Mouse (Mus musculus) kidney, postnatal 10 days (tissue): ENCODE results near the gene D11Wsu47e.
A peak's percentile ranks its signal among the peaks of the same experiment; 100 is the strongest.

Source experiments
- DNase-seq: peaks from one replicate; pipeline ENCODE4 v3.0.0; 2021; ENCODE audit warnings: mixed read lengths

D11Wsu47e gene

DNA sequence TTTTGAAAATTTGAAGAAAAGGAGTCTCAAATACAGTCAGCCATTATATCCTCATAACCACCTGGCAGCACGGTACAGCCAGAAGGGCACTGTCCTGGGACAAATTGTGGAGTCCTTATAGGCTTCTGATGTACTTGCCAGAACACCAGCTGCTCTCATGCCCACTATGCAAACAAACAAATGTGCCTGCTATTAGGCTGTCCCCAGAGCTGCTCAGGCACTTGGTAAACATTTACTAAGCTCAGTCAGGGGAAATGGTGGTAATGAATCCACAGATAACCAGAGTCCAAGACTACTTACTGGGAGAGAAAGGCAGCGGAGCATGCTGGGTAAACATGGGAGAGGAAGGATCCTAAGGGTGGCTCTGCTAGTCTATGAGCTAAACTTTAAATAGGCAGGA, 17.1 kb upstream of the D11Wsu47e start:
- peak; percentile 48 for DNase-seq

DNA sequence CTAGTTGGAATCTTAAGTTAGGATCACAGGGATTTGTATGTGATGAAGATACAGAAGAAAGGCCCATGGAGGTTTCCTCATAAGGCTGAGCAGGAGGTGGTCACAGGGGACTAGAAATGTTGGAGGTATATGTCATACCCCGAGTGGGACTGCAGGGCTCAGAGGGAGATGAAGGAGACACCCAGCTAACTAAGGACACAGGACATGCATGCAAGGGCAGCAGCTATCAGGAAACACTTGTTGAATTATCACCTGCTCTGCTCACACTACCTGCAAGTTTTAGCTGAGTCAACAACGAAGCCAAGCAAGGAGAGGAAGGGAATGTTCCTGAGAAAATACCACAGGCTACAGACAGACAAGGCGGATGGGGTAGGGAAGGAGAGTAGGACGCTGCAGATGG, 16.5 kb upstream of the D11Wsu47e start:
- no peak for DNase-seq

DNA sequence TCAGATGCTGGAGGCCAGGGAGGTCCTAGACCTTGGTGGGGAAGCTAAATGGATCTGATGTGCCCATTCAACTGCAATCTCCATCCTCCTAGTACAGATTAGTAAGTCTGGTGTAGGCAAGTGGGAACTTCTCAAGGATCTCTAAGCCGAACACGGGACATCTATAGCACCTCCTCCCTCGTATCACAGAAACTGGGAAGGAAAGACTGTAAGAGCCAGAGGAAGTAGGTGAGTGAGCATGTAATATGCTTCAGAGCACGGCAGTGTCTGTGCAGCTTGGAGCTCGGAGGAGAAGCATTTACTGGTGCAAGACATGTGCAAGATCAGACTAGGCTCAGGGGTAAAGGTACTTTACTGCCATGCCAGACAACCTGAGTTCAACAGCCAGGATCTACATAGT, 15.4 kb upstream of the D11Wsu47e start:
- no peak for DNase-seq

DNA sequence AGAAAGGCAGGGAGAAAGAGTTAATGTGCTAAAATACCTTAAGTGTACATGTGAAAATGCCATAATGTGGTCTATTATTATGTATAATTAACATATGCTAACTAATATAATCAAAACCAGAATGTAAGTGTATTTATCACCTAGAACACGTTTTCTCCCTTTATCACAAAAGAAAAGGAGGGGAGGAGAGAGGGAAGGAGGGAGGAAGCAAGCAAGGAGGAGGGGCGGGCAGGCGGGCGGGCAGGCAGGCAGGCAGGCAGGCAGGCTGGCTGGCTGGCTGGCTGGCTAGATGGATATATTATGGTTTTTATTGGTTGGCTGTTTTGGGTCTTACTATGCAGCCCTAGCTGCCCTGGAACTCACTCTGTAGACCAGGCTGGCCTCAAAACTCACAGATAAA, 14.5 kb upstream of the D11Wsu47e start:
- no peak for DNase-seq

DNA sequence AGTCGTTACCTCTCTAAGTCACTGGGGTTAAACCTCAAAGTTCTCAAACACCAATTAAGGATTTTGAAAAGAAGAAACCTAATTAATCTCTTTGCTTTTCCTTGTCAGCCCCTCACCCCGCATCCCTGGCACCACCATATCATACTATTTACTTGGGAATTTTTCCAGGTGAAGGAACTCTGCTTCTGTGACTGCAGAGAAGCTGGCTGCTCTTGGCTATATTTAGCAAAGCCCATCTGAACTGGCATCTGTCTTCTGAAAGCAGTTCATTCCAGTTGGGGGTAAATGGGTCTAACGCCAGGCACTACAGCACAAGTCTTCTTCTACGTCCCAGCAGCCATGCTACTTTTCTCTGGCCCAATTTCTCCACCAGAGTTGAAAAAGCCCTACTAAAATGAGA, 10.6 kb upstream of the D11Wsu47e start:
- DNase-seq: peak; percentile 11

GRCm38 (mm10) chr11:113674595-113674994, 9.6 kb upstream of the D11Wsu47e start:
- DNase-seq: peak; percentile 8

DNA sequence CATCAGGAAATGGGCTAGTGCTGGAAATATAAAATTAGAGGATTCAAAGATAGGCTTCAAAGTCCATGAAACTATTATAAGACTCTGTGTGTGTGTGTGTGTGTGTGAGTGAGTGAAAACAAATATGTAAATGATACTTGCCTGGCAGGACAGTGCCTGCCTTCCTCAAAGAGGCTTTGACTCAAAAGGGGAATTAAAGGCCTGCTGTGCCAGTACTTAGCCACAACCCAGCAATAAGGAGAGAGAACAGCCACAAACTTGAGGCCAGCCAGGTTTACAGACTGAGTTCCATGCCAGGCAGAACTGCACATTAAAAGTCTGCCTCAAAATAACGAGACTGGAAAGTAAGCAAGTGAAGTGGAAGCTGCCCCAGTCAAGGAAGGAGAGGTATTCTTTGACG, 7.4 kb upstream of the D11Wsu47e start:
- DNase-seq: no peak

GRCm38 (mm10) chr11:113677378-113677777, 6.8 kb upstream of the D11Wsu47e start:
- DNase-seq: no peak

- no peak for DNase-seq
Observed at GRCm38 (mm10) chr11:113678373-113678772, 5.8 kb upstream of the D11Wsu47e start.

GRCm38 (mm10) chr11:113680954-113681353, 3.3 kb upstream of the D11Wsu47e start:
- DNase-seq: no peak

DNA sequence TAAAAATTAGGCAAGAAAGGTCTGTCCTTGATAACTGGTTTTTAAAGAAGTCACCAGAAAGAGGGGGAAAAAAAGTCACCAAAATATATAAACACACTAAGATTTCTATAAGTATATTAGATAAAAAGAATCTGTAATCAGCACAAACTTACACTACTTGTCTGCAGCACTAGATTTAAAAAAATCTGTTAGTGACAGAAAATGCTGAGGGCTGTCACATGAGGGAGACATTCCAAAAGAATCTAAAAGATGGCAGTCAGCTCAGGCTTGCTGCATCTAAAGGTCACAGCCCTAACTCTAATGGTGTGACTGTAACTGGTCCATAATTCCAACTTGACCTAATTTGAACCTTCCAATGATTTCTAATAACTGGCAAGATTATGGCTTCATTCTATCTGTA, 2.2 kb upstream of the D11Wsu47e start:
- DNase-seq: no peak

GRCm38 (mm10) chr11:113682897-113683626, 1.1 kb upstream of the D11Wsu47e start:
- DNase-seq: peak; percentile 77

DNA sequence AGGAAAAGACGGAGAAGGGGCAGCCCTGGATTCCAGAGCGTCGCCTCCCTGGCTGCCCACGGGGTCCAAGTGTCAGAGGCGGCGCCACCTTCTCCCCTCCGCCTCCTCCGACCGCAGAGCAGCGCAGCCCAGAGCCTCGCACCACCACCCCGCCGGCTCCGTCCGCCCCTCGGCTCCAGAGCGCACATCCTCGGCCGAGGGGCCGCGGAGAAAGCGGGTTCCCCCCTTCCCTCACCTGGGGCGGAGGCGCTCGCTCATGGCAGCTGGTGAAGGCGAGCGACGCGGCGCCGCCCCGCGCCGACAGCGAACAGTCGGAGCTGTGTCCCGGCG, 620 bp upstream of the D11Wsu47e start:
- DNase-seq: no peak

DNA sequence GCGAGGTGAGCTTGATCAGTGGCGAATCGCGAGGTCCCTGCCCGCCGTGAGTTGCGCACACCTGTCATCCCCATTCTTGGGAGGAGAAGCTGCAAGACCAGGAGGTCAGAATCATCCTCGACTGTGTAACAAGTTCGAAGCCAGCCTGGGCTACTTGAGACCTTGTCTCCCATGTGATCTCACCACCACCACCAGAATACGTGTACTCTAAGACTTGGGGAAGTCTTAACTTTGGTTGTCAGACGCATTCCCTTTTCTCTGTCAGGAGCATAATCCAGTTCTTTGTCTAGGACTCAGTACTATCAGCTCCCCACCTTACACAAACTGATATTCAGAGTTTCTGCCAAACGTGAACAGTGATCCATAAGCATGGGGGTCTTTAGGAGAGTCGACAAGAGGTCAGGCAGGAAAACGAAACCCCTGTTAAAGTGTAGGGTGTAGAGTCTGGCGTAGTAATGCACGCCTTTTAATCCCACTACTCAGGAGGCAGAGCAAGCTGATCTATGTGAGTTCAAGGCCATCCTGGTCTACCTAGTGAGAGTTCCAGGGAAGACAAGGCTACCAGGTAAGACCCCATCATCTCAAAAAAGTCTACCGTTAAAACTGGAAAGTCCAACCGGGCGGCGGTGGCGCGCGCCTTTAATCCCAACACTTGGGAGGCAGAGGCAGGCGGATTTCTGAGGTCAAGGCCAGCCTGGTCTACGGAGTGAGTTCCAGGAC, 655 bp downstream of the D11Wsu47e start:
- no peak for DNase-seq

DNA sequence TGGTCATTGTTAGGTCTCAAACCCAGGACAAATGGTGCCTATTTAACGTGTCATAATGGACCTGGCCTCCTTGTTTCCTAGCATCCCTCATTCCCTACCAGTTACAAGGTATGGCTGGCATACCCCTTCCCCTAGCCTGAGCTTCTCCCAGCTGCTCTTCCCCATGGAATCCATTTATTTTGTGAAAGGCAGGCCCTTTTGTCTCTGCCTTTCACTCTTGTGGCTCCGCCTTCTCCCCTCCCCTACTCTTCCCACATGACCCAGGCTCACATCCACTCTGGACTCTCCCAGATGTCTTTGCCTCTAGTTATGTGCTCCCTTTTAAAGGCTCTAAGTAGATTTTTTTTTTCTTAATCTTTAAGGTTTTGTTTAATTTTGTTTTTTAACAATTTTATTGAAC, 2.8 kb downstream of the D11Wsu47e start:
- peak; percentile 50 for DNase-seq

DNA sequence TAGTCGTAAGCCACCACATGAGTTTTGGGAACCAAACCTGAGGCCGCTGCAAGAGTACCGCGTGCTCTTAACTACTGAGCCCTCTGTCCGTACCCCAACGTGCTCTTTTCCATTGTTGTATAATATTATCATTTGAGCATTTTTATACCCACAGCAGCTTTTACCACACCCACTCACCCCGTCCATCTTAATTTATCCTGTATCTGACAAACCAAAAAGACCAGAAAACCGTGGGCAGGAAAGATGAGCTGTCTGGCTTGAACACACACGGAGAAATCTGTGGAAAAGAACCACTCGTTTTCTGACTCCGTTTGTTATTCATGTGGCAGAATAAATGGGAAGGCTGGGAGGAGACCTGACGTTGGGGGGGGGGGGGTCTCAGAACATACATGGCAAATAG, 6.3 kb downstream of the D11Wsu47e start:
- DNase-seq: no peak

DNA sequence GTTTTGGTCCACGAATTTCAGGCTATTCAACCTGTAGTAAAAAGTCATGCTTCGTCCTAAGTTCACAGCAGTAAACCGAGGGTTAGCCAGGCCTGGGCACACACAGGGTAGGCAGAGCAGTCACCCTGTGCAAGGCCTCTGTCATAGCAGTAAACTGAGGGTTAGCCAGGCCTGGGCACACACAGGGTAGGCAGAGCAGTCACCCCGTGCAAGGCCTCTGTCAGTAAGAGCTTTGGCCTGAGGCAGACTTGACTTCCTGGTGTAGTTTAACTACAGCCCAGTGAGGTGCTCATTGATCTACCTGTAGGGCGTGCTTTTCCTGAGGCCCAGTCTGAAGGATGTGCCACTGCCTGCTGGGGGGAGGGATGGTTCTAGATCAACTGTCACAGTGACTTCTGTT, 7.1 kb downstream of the D11Wsu47e start:
- peak; percentile 45 for DNase-seq

DNA sequence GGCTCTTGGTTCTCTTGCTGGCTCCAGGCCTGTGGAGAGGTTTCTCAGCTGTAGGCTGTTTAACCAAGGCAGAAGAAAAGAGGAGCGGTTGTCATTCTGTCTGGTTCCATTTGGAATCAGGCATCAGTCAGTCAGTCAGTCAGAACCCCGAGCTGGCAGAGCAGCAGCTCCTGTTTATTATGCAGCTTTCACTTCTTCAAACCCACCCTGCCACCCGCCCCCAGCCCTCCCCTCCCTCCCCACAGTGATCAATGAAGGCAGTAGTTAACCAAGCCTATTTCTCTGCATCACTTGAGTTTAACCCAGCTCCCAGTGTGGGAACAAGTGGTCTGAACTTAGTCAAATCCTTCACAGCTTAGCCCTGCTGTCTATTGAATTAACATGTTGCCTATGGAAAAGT, 7.6 kb downstream of the D11Wsu47e start:
- no peak for DNase-seq

GRCm38 (mm10) chr11:113697571-113697970, 13.4 kb downstream of the D11Wsu47e start:
- DNase-seq: no peak

DNA sequence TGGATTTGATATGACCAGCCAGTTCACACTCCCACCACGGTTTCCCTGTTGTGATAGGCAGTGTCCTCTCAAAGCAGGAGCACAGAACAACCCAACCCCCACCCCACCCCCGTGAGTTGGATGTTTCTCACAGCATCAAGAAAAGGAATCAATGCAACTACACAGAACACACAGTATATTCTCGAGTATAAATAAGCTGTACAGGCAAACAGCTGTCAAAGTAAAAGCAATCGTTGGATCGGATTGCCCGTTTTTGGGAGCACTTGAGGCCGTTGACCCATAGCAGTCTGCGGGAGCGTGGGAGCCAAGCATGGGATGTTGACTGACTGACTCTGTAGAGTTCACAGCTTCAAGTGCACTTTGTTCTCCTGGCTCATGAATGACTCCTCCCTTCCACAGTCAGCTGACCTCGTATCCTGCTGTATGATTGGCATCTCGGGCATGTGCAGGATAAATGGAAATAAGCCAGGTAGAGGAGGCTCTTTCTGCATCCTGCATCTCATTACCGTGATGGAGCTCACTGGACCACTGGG, 13.9 kb downstream of the D11Wsu47e start:
- peak; percentile 74 for DNase-seq

DNA sequence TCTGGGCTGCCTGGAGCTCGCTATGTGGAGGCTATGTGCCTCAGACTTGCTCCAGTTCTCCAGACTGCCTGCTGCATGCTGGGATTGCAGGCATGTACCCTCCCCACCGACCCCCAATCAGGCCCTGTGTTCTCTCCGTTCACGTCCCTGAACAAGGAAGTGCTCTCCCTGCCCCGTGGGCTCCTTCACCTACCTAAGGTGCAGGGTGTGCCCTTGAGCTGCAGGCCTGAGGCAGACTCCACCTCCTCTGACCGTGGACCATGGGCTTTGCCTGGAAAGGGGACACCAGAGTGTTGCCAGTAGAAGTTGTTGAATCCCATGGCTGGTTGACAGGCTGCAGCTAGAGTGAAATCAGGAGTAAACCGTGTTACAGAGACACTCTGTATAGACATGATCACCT, 15.4 kb downstream of the D11Wsu47e start:
- no peak for DNase-seq

DNA sequence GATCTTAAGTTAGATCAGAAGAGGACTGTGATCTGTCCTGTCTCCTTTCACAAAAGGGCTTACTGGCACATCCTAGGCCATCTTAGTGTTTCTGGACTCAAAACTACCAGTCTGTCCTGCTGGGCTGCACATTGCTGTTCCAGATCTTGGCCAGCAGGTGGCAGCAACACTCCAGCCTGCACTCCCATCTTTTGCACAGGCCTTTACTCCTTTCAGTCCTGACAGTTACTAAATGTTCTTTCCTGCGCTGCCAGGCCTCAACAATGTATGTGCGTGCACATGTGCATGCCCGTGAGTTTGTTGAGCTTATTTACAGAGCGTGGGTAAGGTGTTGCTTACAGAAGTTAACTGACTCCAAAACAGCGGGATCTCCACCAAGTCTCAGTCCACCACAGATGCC, 19.5 kb downstream of the D11Wsu47e start:
- peak; percentile 84 for DNase-seq

GRCm38 (mm10) chr11:113705966-113706652, 21.9 kb downstream of the D11Wsu47e start:
- no peak for DNase-seq
